Mouse (Mus musculus) erythroblast, embryonic 14.5 days (primary cell): Measurements from ENCODE around the gene Zfp653. TPM values are rescaled to one million over a fixed set of nuclear protein-coding genes. Genes with fewer than 3 reads are reported as not detected.

Source experiments
- H3K27me3 ChIP-seq: 2 replicates; pipeline ENCODE4 v1.6.1; 2012; ENCODE audit warnings: inconsistent platforms; ENCODE audit not compliant: control insufficient read depth
- H3K36me3 ChIP-seq: 2 replicates; pipeline ENCODE4 v1.6.1; 2012; ENCODE audit warnings: mild to moderate bottlenecking, inconsistent platforms; ENCODE audit not compliant: control insufficient read depth
- H3K4me1 ChIP-seq: 2 replicates; pipeline ENCODE4 v1.6.1; 2012; ENCODE audit warnings: inconsistent platforms; ENCODE audit not compliant: control insufficient read depth
- H3K4me3 ChIP-seq: replicated peaks from 2 replicates; pipeline ENCODE3; 2012; ENCODE audit warnings: moderate library complexity, mild to moderate bottlenecking, inconsistent platforms
- H3K9me3 ChIP-seq: 2 replicates; pipeline ENCODE4 v1.6.1; 2012; ENCODE audit warnings: low read length, inconsistent platforms, mixed read lengths; ENCODE audit not compliant: control insufficient read depth
- GATA1 ChIP-seq: IDR thresholded peaks from 2 replicates; pipeline ENCODE4 v1.6.1; 2012; ENCODE audit warnings: low read length, inconsistent platforms, mixed read lengths
- TAL1 ChIP-seq: IDR thresholded peaks from 3 replicates; pipeline ENCODE4 v1.6.1; 2012; ENCODE audit warnings: low read length, inconsistent platforms, mixed read lengths
- polyA plus RNA-seq: library from polyadenylated mRNA; stranded (reverse); fragments of >175 nt; gene quantifications from 2 replicates; pipeline ENCODE4 v1.2.3, GENCODE M21; 2012

Zfp653 gene
- polyA plus RNA-seq, 1 experiment, result 2.8 TPM

DNA sequence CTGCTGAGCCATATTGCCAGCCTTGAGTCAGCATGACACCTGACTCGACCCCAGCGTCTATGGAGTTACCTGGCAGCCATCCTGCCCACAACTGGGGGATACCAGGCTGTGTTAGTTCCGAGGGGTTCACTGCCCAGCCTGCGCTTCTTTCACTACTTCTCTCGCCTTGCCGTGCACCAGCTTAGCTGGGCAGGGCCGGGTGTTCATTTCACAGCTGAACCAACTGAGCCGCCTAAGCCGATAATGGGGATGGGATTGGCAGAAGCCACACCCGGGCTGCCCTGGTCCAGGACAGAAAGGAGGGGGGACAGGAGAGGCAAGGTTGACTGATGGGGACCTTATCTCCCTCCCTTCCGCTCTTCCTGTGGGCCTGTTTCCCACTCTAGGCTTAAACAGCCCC lies 21.9 kb downstream of the Zfp653 start:
- peaks cover 33% of the 10 kb centered on the region for H3K4me1 ChIP-seq
- H3K4me3 ChIP-seq, result no peak overlapping the region
- H3K27me3 ChIP-seq, result peaks cover 81% of the 10 kb centered on the region
- H3K9me3 ChIP-seq, result peaks cover 22% of the 10 kb centered on the region
- no peaks in the 10 kb centered on the region for H3K36me3 ChIP-seq
- TF ChIP-seq GATA1 (no peak), TAL1 (no peak)

DNA sequence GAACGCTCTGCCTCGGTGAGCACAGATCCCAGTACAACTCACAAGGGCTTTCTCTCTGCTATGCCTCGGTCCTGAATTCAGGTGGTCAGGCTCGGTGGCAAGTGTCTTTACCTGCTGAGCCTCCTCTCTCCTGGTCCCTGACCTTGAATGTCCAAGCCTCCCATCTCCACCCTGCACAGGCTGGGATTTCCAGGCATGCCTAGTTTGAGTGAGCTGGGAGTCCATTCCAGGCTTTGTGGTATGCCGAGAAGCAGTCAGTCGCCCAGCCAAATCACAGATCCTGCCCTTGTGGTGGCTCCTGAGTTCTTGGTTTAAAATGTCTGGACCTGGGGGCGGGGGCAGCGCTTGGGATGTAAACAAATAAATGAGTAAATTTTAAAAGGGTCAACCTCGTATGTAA lies 23.8 kb downstream of the Zfp653 start:
- Histone ChIP-seq H3K4me1 (peaks cover 32% of the 10 kb centered on the region), H3K27me3 (peaks cover 63% of the 10 kb centered on the region), H3K36me3 (no peaks in the 10 kb centered on the region), H3K4me3 (no peak overlapping the region), H3K9me3 (peaks cover 22% of the 10 kb centered on the region)
- TF ChIP-seq TAL1 (no peak), GATA1 (no peak)

DNA sequence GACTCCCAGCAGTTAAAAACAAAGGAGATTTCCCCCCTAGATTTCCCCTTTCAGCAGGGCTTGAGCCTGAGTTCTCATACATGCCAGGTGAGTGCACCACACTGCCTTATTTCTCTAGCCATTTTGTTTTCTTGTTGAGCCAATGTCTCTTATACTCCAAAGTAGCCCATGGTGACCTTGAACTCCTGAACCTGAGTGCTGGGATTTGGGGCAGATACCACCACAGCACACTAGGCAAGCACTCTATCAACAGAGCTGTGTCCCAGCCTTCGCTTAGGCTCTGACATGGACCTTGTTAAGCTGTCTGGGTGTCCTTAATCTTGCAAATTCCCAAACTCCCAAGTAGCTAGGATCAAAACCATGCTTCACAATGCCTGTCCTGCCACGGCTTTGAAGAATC lies 29.3 kb downstream of the Zfp653 start:
- Histone ChIP-seq H3K4me3 (no peak overlapping the region), H3K36me3 (no peaks in the 10 kb centered on the region), H3K9me3 (peaks cover 4% of the 10 kb centered on the region), H3K27me3 (peaks cover 17% of the 10 kb centered on the region), H3K4me1 (no peaks in the 10 kb centered on the region)
- TF ChIP-seq GATA1 (no peak), TAL1 (no peak)

DNA sequence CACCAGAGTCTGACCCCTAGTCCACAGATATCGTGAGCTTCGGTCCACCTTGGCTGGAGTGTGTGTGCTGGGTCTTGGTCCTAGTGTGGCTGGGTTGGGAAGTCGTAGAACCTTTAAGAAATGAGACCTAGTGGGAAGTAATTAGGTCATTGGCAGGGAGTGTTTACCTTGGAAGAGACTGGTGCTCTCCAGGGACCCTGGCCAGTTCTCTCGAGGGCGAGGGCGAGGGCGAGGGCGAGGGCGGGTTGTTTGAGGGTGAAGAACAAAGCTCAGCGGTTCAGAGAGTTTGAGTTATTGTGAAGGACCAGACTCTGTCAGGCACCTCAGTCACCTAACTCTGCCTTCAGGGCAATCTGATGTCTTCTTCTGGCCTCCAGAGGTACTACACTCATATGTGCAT lies 33.4 kb downstream of the Zfp653 start:
- TF ChIP-seq GATA1 (no peak), TAL1 (no peak)
- H3K36me3 ChIP-seq, result no peaks in the 10 kb centered on the region
- H3K9me3 ChIP-seq, result peaks cover 4% of the 10 kb centered on the region
- no peak overlapping the region for H3K4me3 ChIP-seq
- H3K27me3 ChIP-seq, result peaks cover 9% of the 10 kb centered on the region
- H3K4me1 ChIP-seq, result no peaks in the 10 kb centered on the region

DNA sequence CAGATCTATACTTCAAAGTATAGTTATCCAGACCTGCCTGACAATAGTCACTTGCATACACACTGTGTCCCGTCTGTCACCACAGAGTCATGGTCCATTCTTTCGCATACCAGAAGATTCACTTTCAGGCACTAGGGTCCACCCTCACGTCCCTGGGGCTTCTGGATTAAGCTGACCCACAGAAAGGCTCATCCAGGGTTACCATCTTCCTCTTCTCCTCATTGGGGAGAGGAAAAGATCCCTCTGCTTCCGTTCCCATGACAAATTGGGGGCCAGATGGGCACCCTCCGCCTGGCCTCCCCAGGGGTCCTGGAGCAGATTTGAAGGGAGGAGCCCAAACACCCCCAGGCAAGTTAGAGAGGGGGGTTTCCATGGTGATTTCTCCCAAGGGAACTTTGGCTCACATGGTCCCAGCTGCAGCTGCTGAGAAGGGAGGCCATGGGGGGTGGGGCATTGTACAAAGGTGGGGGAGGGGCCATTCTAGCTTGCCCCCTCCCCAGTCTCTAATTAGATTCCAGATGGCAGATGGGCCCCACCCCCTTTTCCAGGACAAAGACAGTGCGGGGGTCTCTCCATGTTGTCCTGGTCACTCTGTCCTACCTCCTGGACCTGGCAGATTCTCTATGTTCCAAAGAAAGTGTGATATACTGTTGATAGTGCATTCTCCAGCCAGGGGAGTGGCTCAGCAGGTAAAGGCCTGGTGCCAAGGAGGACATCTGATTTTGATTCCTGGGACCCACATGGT lies 35.7 kb downstream of the Zfp653 start:
- Histone ChIP-seq H3K4me3 (no peak overlapping the region), H3K9me3 (peaks cover 3% of the 10 kb centered on the region), H3K27me3 (peaks cover 5% of the 10 kb centered on the region), H3K4me1 (no peaks in the 10 kb centered on the region), H3K36me3 (no peaks in the 10 kb centered on the region)
- TF ChIP-seq GATA1 (no peak), TAL1 (no peak)

DNA sequence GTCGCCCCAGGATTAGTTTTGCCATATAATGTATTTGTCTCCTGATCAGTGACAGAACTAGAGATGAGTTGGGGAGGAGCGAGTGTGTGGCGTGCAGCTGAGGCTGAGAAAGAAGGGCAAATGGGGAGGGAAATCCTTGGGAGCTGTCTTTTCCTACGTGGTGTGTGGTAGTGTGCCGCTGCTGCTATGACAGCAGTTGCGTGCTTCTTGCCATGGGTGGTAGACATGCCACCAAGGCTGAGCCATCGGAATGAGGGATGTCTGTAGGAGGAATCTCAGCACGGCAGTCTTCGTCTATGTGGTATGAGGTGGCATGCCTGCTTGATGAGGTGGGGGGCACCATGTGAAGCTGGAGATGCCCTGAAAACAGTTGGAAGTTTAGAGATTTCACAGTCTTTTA lies 40.8 kb downstream of the Zfp653 start:
- Histone ChIP-seq H3K4me3 (no peak overlapping the region), H3K4me1 (peaks cover 2% of the 10 kb centered on the region; the same call in 1 of the 2 replicates), H3K9me3 (no peaks in the 10 kb centered on the region), H3K36me3 (no peaks in the 10 kb centered on the region), H3K27me3 (peaks cover 3% of the 10 kb centered on the region)
- TF ChIP-seq GATA1 (no peak), TAL1 (no peak)

DNA sequence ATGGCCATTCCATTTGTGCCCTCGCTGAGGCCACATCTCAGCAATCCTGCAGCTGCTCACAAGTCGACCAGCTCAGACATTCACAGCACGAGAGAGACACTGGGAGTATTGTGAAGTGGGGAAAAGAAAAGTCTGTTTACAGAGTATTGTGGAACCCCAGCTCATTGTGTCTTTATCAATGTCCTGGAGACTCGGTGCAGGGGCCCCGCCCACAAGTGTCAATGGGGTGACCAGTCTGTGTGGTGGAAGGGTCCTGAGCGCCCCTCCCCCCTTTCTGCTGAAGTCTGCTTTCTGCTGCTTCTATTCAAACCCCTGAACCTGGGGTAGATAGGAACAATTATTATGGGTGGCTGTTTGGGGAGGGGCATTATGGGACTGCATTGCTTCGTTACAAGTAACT lies 42.7 kb downstream of the Zfp653 start:
- Histone ChIP-seq H3K27me3 (peaks cover 3% of the 10 kb centered on the region), H3K36me3 (no peaks in the 10 kb centered on the region), H3K9me3 (no peaks in the 10 kb centered on the region), H3K4me3 (no peak overlapping the region), H3K4me1 (peaks cover 2% of the 10 kb centered on the region; the same call in 1 of the 2 replicates)
- no peak for TF ChIP-seq GATA1
- TF ChIP-seq TAL1, result no peak

DNA sequence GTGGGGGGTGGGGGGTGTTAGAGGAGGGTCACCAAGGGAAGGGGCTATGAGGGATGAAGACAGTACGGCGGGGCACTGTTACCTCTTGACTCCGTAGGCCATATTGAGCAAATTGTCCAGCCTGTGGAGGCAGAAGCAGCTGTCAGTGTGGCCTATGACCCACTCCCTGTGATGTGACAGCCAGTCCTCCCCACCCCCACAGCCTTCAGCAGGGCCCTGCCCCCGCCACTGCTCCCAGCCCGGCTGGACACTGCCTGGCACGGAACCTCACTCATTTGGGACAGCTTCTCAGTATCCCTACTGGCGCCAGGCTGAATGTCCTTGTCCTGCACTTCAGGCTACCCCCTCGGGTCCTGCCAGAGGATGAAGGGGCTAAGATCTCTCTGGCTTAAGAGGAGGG lies 46.6 kb downstream of the Zfp653 start:
- TF ChIP-seq GATA1 (no peak), TAL1 (no peak)
- H3K9me3 ChIP-seq, result no peaks in the 10 kb centered on the region
- no peak overlapping the region for H3K4me3 ChIP-seq
- peaks cover 2% of the 10 kb centered on the region; the same call in 1 of the 2 replicates for H3K4me1 ChIP-seq
- no peaks in the 10 kb centered on the region for H3K36me3 ChIP-seq
- H3K27me3 ChIP-seq, result peaks cover 3% of the 10 kb centered on the region; the same call in 1 of the 2 replicates

DNA sequence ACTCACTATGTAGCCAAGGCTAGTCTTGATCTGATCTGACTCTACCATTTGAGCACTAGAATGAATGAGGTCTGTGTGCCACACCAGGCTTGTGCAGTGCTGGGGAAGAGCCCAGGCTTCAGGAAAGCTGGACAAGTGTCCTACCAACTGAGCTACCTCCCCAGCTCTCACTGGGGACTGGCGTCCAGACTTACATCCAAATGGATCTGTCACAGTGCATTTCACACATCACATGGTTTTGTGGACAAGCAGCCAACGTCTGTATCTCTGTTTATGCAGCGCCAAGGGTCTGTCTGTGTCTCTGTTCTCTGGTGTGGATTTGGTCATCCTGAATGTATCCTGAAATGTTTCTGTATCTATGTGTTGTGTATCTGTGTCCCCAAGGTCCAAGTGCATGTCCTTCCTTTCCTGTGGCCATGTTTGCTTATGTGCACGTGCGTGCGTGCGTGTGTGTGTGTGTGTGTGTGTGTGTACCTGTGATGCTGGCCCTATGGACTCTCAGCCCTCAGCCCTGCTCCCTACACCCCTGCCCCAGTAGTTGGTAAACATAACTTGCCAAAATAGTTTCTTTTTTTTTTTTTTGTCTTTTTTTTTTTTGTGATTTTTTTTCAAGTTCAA lies 53.9 kb downstream of the Zfp653 start:
- Histone ChIP-seq H3K27me3 (no peaks in the 10 kb centered on the region), H3K4me3 (no peak overlapping the region), H3K9me3 (no peaks in the 10 kb centered on the region), H3K4me1 (no peaks in the 10 kb centered on the region), H3K36me3 (peaks cover 24% of the 10 kb centered on the region)
- TF ChIP-seq TAL1 (no peak), GATA1 (no peak)
